Mouse (Mus musculus): ENCODE results near the gene Lrriq1.

DNA sequence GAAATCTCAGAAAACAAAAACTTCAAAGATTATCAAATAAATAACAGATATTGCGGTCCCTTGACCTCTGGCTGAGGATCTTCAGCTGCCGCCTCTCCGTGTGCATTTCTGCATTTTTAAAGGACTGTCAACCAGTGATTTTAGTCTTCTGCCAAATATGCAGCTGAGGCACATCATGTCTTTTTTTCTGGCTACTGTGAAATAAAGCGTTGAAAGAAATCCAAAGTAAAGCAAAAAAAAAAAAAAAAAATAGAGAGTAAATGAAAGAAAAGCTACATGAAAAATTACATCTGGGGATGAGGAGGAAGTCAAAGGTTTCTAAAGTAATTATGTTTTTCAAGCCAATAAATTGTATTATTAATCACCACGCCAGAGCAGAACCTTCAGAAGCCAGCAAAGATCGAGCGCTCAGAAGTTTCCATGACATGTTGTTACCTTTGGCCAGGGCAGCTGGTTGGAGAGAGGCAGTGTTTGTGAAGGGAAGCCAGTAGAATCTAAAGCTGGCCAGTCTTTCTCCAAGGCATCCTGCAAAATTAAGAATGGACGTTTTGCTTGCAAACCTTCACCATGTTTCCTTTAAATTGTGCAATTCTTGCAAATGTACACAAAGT lies 90.2 kb downstream of the Lrriq1 start:
- TF ChIP-seq CTCF (IDR thresholded peaks at IDR 0.05; ENCODE audit: borderline replicate concordance, insufficient read depth, low read depth, low read length) = no peak
- no peak for TF ChIP-seq POLR2A (IDR thresholded peaks at IDR 0.05; ENCODE audit: borderline replicate concordance, insufficient read depth, low read length)
